Mouse (Mus musculus) olfactory bulb, adult 2 months (tissue): ENCODE data around the gene D930048N14Rik. TPM values are rescaled to one million over a fixed set of nuclear protein-coding genes. Genes with fewer than 3 reads are reported as not detected.
A peak's percentile ranks its signal among the peaks of the same experiment; 100 is the strongest.

ENCODE experiments used
- H3K27ac ChIP-seq: fragments of 200-500 bp; 2 replicates; pipeline ENCODE4 v1.5.1; 2012; ENCODE audit warnings: low read depth, low read length; ENCODE audit not compliant: insufficient read depth
- H3K4me1 ChIP-seq: fragments of 200-500 bp; 2 replicates; pipeline ENCODE4 v1.6.1; 2012; ENCODE audit warnings: low read length; ENCODE audit not compliant: control insufficient read depth, insufficient read depth
- H3K4me3 ChIP-seq: fragments of 200-500 bp; 2 replicates; pipeline ENCODE4 v1.5.1; 2012; ENCODE audit warnings: mild to moderate bottlenecking, low read depth, low read length, moderate library complexity; ENCODE audit not compliant: insufficient read depth
- CTCF ChIP-seq: fragments of 200-500 bp; IDR thresholded peaks from 2 replicates; pipeline ENCODE4 v1.5.1; 2012; ENCODE audit warnings: low read depth, mild to moderate bottlenecking, low read length, moderate library complexity; ENCODE audit not compliant: insufficient read depth
- POLR2A ChIP-seq: fragments of 200-500 bp; IDR thresholded peaks from 2 replicates; pipeline ENCODE4 v1.6.1; 2012; ENCODE audit warnings: mild to moderate bottlenecking, low read depth, low read length, moderate library complexity; ENCODE audit not compliant: insufficient read depth
- WGBS: fragments of 180-500 bp; shearing (Covaris S2); methylation state at CpG from one replicate; pipeline ENCODE4 v1.1.7; 2018; 5-methylcytosine and 5-hydroxymethylcytosine counted together
- polyA plus RNA-seq: library from polyadenylated mRNA; stranded (reverse); fragments of >200 nt; gene quantifications from 2 replicates; pipeline ENCODE4 v1.2.4, GENCODE M21; 2012; ENCODE audit warnings: low replicate concordance; ENCODE audit not compliant: missing spikeins, insufficient read depth, insufficient read length

The D930048N14Rik gene
- polyA plus RNA-seq, 1 experiment: not detected

DNA sequence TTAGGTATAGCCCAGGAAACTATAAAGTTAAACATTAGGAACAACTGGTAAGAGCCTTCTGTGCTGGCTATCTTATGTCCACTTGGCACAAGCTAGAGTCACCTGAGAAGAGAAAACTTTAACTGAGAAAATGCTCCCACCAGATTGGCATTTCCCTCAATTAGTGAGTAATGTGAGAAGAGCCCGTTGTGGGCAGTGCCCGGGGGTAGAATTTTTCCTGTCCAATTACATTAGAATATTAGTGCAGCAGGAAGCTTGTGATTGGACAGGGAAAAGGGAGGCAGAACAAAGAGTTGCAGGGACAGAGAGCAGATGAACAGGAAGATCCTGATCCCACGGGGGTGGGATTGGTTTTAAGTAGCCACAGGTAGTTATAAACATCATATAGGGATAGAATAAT lies 52.1 kb downstream of the D930048N14Rik start:
- TF ChIP-seq CTCF (no peak), POLR2A (no peak)
- H3K4me3 ChIP-seq: no peak overlapping the region
- H3K4me1 ChIP-seq: no peaks in the 10 kb centered on the region
- WGBS: 69% methylated on average over 3 of the region's 3 CpGs
- H3K27ac ChIP-seq: no peak overlapping the region

- 53% methylated on average over 10 of the region's 10 CpGs for WGBS
- TF ChIP-seq CTCF (0 out of 2 replicates have a peak, but pooled peaks have one; percentile 36), POLR2A (no peak)
- no peak overlapping the region for H3K27ac ChIP-seq
Measured at GRCm38 (mm10) chr11:51703379-51703998, 52.7 kb downstream of the D930048N14Rik start.

DNA sequence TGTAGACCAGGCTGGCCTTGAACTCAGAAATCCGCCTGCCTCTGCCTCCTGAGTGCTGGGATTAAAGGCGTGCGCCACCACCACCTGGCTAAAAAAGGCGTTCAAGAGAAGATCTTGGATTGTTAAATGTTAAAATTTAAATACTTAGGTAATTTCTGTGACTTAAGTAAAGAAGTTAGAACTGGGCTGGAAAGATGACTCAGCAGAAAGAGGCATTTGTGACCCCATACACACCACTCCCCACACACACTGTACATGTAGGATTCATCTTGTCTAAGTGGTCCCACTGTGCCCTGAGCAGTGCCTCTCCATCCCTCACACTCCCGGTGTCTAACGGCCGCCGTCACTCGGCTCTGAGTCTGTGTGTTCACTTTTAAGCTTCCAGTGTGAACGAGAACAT lies 55.7 kb downstream of the D930048N14Rik start:
- WGBS: 95% methylated on average over 10 of the region's 10 CpGs
- no peaks in the 10 kb centered on the region for H3K4me1 ChIP-seq
- TF ChIP-seq POLR2A: no peak
- no peak overlapping the region for H3K27ac ChIP-seq
- H3K4me3 ChIP-seq: no peak overlapping the region

More at GRCm38 (mm10) chr11:51703379-51703998, 52.7 kb downstream of the D930048N14Rik start:
- no peak overlapping the region for H3K4me3 ChIP-seq
- no peaks in the 10 kb centered on the region for H3K4me1 ChIP-seq

GRCm38 (mm10) chr11:51707080-51707479 lies 56.3 kb downstream of the D930048N14Rik start:
- Histone ChIP-seq H3K4me1 (no peaks in the 10 kb centered on the region), H3K27ac (no peak overlapping the region), H3K4me3 (no peak overlapping the region)
- TF ChIP-seq POLR2A: no peak
- no peak for TF ChIP-seq CTCF
- WGBS: 90% methylated on average over 13 of the region's 13 CpGs

Other genes with a start within 250 kb of the D930048N14Rik start
- gene Phykpl, start 66.2 kb upstream of the D930048N14Rik start, polyA plus RNA-seq: not detected in 2 replicates
- gene Hnrnpab, start 44.1 kb upstream of the D930048N14Rik start, polyA plus RNA-seq: 230 and 328 TPM in 2 replicates
- not detected in 2 replicates for gene Nhp2, start 31.2 kb upstream of the D930048N14Rik start, polyA plus RNA-seq
- not detected in 2 replicates for gene Rmnd5b, start 15.1 kb upstream of the D930048N14Rik start, polyA plus RNA-seq
- gene N4bp3, start 112 bp upstream of the D930048N14Rik start, polyA plus RNA-seq: not detected in 2 replicates
- not detected in 2 replicates for gene 0610009B22Rik, start 37.9 kb downstream of the D930048N14Rik start, polyA plus RNA-seq
- not detected in 2 replicates for gene Sec24a, start 112.7 kb downstream of the D930048N14Rik start, polyA plus RNA-seq
- gene Sar1b, start 112.7 kb downstream of the D930048N14Rik start, polyA plus RNA-seq: not detected in 2 replicates
- not detected in 2 replicates for gene Jade2, start 206.7 kb downstream of the D930048N14Rik start, polyA plus RNA-seq